Mouse (Mus musculus) heart, adult 2 months (tissue): ENCODE results near the gene B3galt5.
A peak's percentile ranks its signal among the peaks of the same experiment; 100 is the strongest.

Source experiments
- CTCF ChIP-seq: fragments of 200-600 bp; IDR thresholded peaks from 2 replicates; pipeline ENCODE4 v1.8.1; 2022; ENCODE audit warnings: antibody characterized with exemption, mild to moderate bottlenecking, moderate library complexity
- POLR2A ChIP-seq: fragments of 200-500 bp; IDR thresholded peaks from 2 replicates; pipeline ENCODE4 v1.6.1; 2011; ENCODE audit warnings: mild to moderate bottlenecking, low read depth, low read length, control low read depth; ENCODE audit not compliant: insufficient read depth

- TF ChIP-seq POLR2A: no peak
- peak; percentile 73 for TF ChIP-seq CTCF
Observed at GRCm38 (mm10) chr16:96357903-96358302, 122.3 kb downstream of the B3galt5 start.
